Mouse (Mus musculus): ENCODE measurements around the gene Cmip. TPM values are rescaled to one million over a fixed set of nuclear protein-coding genes. Genes with fewer than 3 reads are reported as not detected.

The Cmip gene
- polyA plus RNA-seq, 1 experiment = 64.9 TPM

GRCm38 (mm10) chr8:117376997-117377396, 120.1 kb downstream of the Cmip start:
- no peak for DNase-seq
- peaks cover 13% of the 10 kb centered on the region for H3K4me1 ChIP-seq (ENCODE audit: control insufficient read depth, insufficient read depth, low read length)
- 77% methylated on average over 16 of the region's 16 CpGs for WGBS
- TF ChIP-seq CTCF (IDR thresholded peaks at IDR 0.05; ENCODE audit: borderline replicate concordance, insufficient read depth, low read depth, low read length) = no peak
- no peak overlapping the region for H3K4me3 ChIP-seq (replicated peaks; ENCODE audit: insufficient read depth, low read depth, low read length)
- no peak overlapping the region for H3K27ac ChIP-seq (ENCODE audit: insufficient read depth, low read length)
- H3K27me3 ChIP-seq (ENCODE audit: control insufficient read depth, insufficient read depth, low read length) = no peaks in the 10 kb centered on the region

GRCm38 (mm10) chr8:117378625-117379024, 121.8 kb downstream of the Cmip start:
- no peak overlapping the region for H3K4me3 ChIP-seq (replicated peaks; ENCODE audit: insufficient read depth, low read depth, low read length)
- peaks cover 10% of the 10 kb centered on the region for H3K4me1 ChIP-seq (ENCODE audit: control insufficient read depth, insufficient read depth, low read length)
- no peak for TF ChIP-seq POLR2A (IDR thresholded peaks at IDR 0.05; ENCODE audit: borderline replicate concordance, insufficient read depth, low read length)
- TF ChIP-seq CTCF (IDR thresholded peaks at IDR 0.05; ENCODE audit: borderline replicate concordance, insufficient read depth, low read depth, low read length) = no peak
- no peaks in the 10 kb centered on the region for H3K27me3 ChIP-seq (ENCODE audit: control insufficient read depth, insufficient read depth, low read length)
- no peak for DNase-seq
- H3K27ac ChIP-seq (ENCODE audit: insufficient read depth, low read length) = no peak overlapping the region
- WGBS = 85% methylated on average over 7 of the region's 7 CpGs

- Histone ChIP-seq H3K27ac (ENCODE audit: insufficient read depth, low read length) (no peak overlapping the region), H3K4me3 (replicated peaks; ENCODE audit: insufficient read depth, low read depth, low read length) (no peak overlapping the region), H3K27me3 (ENCODE audit: control insufficient read depth, insufficient read depth, low read length) (no peaks in the 10 kb centered on the region), H3K4me1 (ENCODE audit: control insufficient read depth, insufficient read depth, low read length) (peaks cover 10% of the 10 kb centered on the region)
- TF ChIP-seq CTCF (IDR thresholded peaks at IDR 0.05; ENCODE audit: borderline replicate concordance, insufficient read depth, low read depth, low read length) (no peak), POLR2A (IDR thresholded peaks at IDR 0.05; ENCODE audit: borderline replicate concordance, insufficient read depth, low read length) (no peak)
- 83% methylated on average over 10 of the region's 10 CpGs for WGBS
- DNase-seq = peak; percentile 27 to 30
These were observed 122.3 kb downstream of the Cmip start for GRCm38 (mm10) chr8:117379131-117379530.

GRCm38 (mm10) chr8:117380796-117381195, 123.9 kb downstream of the Cmip start:
- H3K27me3 ChIP-seq (ENCODE audit: control insufficient read depth, insufficient read depth, low read length) = no peaks in the 10 kb centered on the region
- H3K4me3 ChIP-seq (replicated peaks; ENCODE audit: insufficient read depth, low read depth, low read length) = no peak overlapping the region
- H3K4me1 ChIP-seq (ENCODE audit: control insufficient read depth, insufficient read depth, low read length) = peaks cover 10% of the 10 kb centered on the region
- peak; percentile 72 to 82 for DNase-seq
- TF ChIP-seq CTCF (IDR thresholded peaks at IDR 0.05; ENCODE audit: borderline replicate concordance, insufficient read depth, low read depth, low read length) (no peak), POLR2A (IDR thresholded peaks at IDR 0.05; ENCODE audit: borderline replicate concordance, insufficient read depth, low read length) (no peak)
- H3K27ac ChIP-seq (ENCODE audit: insufficient read depth, low read length) = no peak overlapping the region
- WGBS = 13% methylated on average over 8 of the region's 8 CpGs

- TF ChIP-seq POLR2A (IDR thresholded peaks at IDR 0.05; ENCODE audit: borderline replicate concordance, insufficient read depth, low read length) (no peak), CTCF (IDR thresholded peaks at IDR 0.05; ENCODE audit: borderline replicate concordance, insufficient read depth, low read depth, low read length) (peak; percentile 35)
- Histone ChIP-seq H3K27ac (ENCODE audit: insufficient read depth, low read length) (no peak overlapping the region), H3K27me3 (ENCODE audit: control insufficient read depth, insufficient read depth, low read length) (no peaks in the 10 kb centered on the region), H3K4me1 (ENCODE audit: control insufficient read depth, insufficient read depth, low read length) (peaks cover 13% of the 10 kb centered on the region), H3K4me3 (replicated peaks; ENCODE audit: insufficient read depth, low read depth, low read length) (no peak overlapping the region)
- DNase-seq = no peak
- WGBS = 80% methylated on average over 2 of the region's 2 CpGs
These were observed 129.3 kb downstream of the Cmip start for GRCm38 (mm10) chr8:117386142-117386541.

GRCm38 (mm10) chr8:117387642-117388041, 130.8 kb downstream of the Cmip start:
- DNase-seq = no peak
- TF ChIP-seq POLR2A (IDR thresholded peaks at IDR 0.05; ENCODE audit: borderline replicate concordance, insufficient read depth, low read length) = no peak
- TF ChIP-seq CTCF (IDR thresholded peaks at IDR 0.05; ENCODE audit: borderline replicate concordance, insufficient read depth, low read depth, low read length) = no peak
- no peak overlapping the region for H3K4me3 ChIP-seq (replicated peaks; ENCODE audit: insufficient read depth, low read depth, low read length)
- no peak overlapping the region for H3K27ac ChIP-seq (ENCODE audit: insufficient read depth, low read length)
- H3K27me3 ChIP-seq (ENCODE audit: control insufficient read depth, insufficient read depth, low read length) = no peaks in the 10 kb centered on the region
- peaks cover 7% of the 10 kb centered on the region for H3K4me1 ChIP-seq (ENCODE audit: control insufficient read depth, insufficient read depth, low read length)
- WGBS = 81% methylated on average over 10 of the region's 10 CpGs

- Histone ChIP-seq H3K4me1 (ENCODE audit: control insufficient read depth, insufficient read depth, low read length) (peaks cover 7% of the 10 kb centered on the region), H3K27me3 (ENCODE audit: control insufficient read depth, insufficient read depth, low read length) (no peaks in the 10 kb centered on the region), H3K27ac (ENCODE audit: insufficient read depth, low read length) (no peak overlapping the region), H3K4me3 (replicated peaks; ENCODE audit: insufficient read depth, low read depth, low read length) (no peak overlapping the region)
- WGBS = 47% methylated on average over 8 of the region's 8 CpGs
- no peak for DNase-seq
- no peak for TF ChIP-seq POLR2A (IDR thresholded peaks at IDR 0.05; ENCODE audit: borderline replicate concordance, insufficient read depth, low read length)
- no peak for TF ChIP-seq CTCF (IDR thresholded peaks at IDR 0.05; ENCODE audit: borderline replicate concordance, insufficient read depth, low read depth, low read length)
These were observed 131.5 kb downstream of the Cmip start for GRCm38 (mm10) chr8:117388370-117388769.

GRCm38 (mm10) chr8:117393853-117394252, 137.0 kb downstream of the Cmip start:
- DNase-seq = no peak
- TF ChIP-seq POLR2A (IDR thresholded peaks at IDR 0.05; ENCODE audit: borderline replicate concordance, insufficient read depth, low read length) = no peak
- no peak for TF ChIP-seq CTCF (IDR thresholded peaks at IDR 0.05; ENCODE audit: borderline replicate concordance, insufficient read depth, low read depth, low read length)
- Histone ChIP-seq H3K27ac (ENCODE audit: insufficient read depth, low read length) (no peak overlapping the region), H3K4me3 (replicated peaks; ENCODE audit: insufficient read depth, low read depth, low read length) (no peak overlapping the region), H3K4me1 (ENCODE audit: control insufficient read depth, insufficient read depth, low read length) (no peaks in the 10 kb centered on the region; the same call in 1 of the 2 replicates), H3K27me3 (ENCODE audit: control insufficient read depth, insufficient read depth, low read length) (no peaks in the 10 kb centered on the region)
- 81% methylated on average over 6 of the region's 6 CpGs for WGBS

Measured in cerebellum, adult 2 months (tissue).